Mouse (Mus musculus) cerebellum, adult 8-10 months (tissue): ENCODE results near the gene Gm49450.

Experiments
- DNase-seq: peaks from one replicate; pipeline ENCODE4 v3.0.0; 2022

Gene Gm49450

GRCm38 (mm10) chr15:98887526-98887925, 65.8 kb downstream of the Gm49450 start:
- DNase-seq = no peak

GRCm38 (mm10) chr15:98886667-98887387, 66.5 kb downstream of the Gm49450 start:
- DNase-seq = no peak

GRCm38 (mm10) chr15:98884106-98884505, 69.2 kb downstream of the Gm49450 start:
- DNase-seq = no peak

- no peak for DNase-seq
Observed at GRCm38 (mm10) chr15:98883661-98884060, 69.7 kb downstream of the Gm49450 start.
